Mouse (Mus musculus) forebrain, embryonic 11.5 days (tissue): ENCODE measurements at regions not wholly inside any gene's neighbourhood (a gene's known extent, or its start where the extent isn't known, plus 50 kb on each side); places are given as distances from the start of the nearest gene placed in this dataset.
A peak's percentile ranks its signal among the peaks of the same experiment; 100 is the strongest.

Experiments
- ATAC-seq: fragments of 200-750 bp; cut with Nextera tagmentation; replicated peaks from 2 replicates; pipeline ENCODE4 v1.8.0; 2017; ENCODE audit warnings: moderate TSS enrichment; ENCODE audit not compliant: low FRiP score
- DNase-seq: peaks from one replicate; pipeline ENCODE4 v3.0.0-alpha.2; 2017; ENCODE audit warnings: low spot score
- H3K27ac ChIP-seq: fragments of 300-500 bp; sonication (generic); 2 replicates; pipeline ENCODE4 v1.5.1; 2014; ENCODE audit warnings: low read depth, low read length
- H3K27me3 ChIP-seq: fragments of 300-500 bp; sonication (generic); 2 replicates; pipeline ENCODE4 v1.6.1; 2014; ENCODE audit warnings: mild to moderate bottlenecking, low read length, mixed read lengths; ENCODE audit not compliant: control insufficient read depth, insufficient read depth
- H3K36me3 ChIP-seq: fragments of 300-500 bp; sonication (generic); 2 replicates; pipeline ENCODE4 v1.6.1; 2014; ENCODE audit warnings: mild to moderate bottlenecking, low read length, moderate library complexity, mixed read lengths; ENCODE audit not compliant: control insufficient read depth, insufficient read depth
- H3K4me1 ChIP-seq: fragments of 300-500 bp; sonication (generic); replicated peaks from 2 replicates; pipeline ENCODE4 v1.6.1; 2014; ENCODE audit warnings: low read length, mixed read lengths; ENCODE audit not compliant: control insufficient read depth, insufficient read depth
- H3K4me2 ChIP-seq: fragments of 300-500 bp; sonication (generic); 2 replicates; pipeline ENCODE4 v1.6.1; 2014; ENCODE audit warnings: low read depth, mild to moderate bottlenecking, low read length, moderate library complexity, mixed read lengths; ENCODE audit not compliant: severe bottlenecking
- H3K4me3 ChIP-seq: fragments of 300-500 bp; sonication (generic); 2 replicates; pipeline ENCODE4 v1.5.1; 2014; ENCODE audit warnings: low read depth, low read length
- H3K9ac ChIP-seq: fragments of 300-500 bp; sonication (generic); 2 replicates; pipeline ENCODE4 v1.6.1; 2014; ENCODE audit warnings: low read length
- H3K9me3 ChIP-seq: fragments of 300-500 bp; sonication (generic); 2 replicates; pipeline ENCODE4 v1.6.1; 2016; ENCODE audit warnings: low read length, mixed read lengths; ENCODE audit not compliant: control insufficient read depth
- WGBS: fragments of 180-500 bp; shearing (Covaris S2); extraction: QIAGEN DNeasy Blood & Tissue Kit; methylation state at CpG from one replicate; pipeline ENCODE4 v1.1.7; 2014; 5-methylcytosine and 5-hydroxymethylcytosine counted together

- H3K9me3 ChIP-seq = no peaks in the 10 kb centered on the region
- no peak overlapping the region for H3K4me3 ChIP-seq
- H3K27me3 ChIP-seq = no peaks in the 10 kb centered on the region
- WGBS = 90% methylated on average over 7 of the region's 7 CpGs
- no peak for ATAC-seq
- no peak for DNase-seq
- H3K4me2 ChIP-seq = no peak overlapping the region
- H3K9ac ChIP-seq = no peak overlapping the region
- no peaks in the 10 kb centered on the region for H3K36me3 ChIP-seq
- H3K27ac ChIP-seq = no peak overlapping the region
- H3K4me1 ChIP-seq = no peaks in the 10 kb centered on the region
Measured at GRCm38 (mm10) chr15:37124299-37124698, 116.7 kb upstream of the Zfp706 start.

DNA sequence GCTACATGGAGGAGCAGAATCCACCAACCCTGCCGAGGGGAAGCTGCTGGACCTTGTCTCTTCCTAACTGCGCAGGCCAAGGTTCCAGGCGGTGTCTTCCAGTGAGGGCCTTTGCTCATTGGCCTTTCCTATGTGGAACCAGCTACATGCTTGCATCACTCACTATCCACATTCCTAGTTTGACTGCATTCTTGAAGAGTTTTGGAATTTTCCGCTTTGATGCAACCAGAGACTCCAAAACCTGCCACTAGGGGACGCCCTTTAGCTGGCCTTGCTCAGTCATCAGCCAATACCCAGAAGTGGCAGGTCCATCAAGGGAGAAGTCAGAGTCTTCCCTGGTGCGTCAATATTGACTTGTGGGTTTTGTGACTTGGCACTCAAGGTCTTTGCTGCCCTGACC, 112.8 kb upstream of the Zfp706 start:
- no peak for ATAC-seq
- 16% methylated on average over 6 of the region's 6 CpGs for WGBS
- no peaks in the 10 kb centered on the region for H3K4me1 ChIP-seq
- H3K36me3 ChIP-seq = no peaks in the 10 kb centered on the region
- H3K27ac ChIP-seq = no peak overlapping the region
- no peak overlapping the region for H3K9ac ChIP-seq
- H3K4me2 ChIP-seq = no peak overlapping the region
- H3K4me3 ChIP-seq = no peak overlapping the region
- peak; percentile 84 for DNase-seq
- H3K9me3 ChIP-seq = no peaks in the 10 kb centered on the region
- H3K27me3 ChIP-seq = no peaks in the 10 kb centered on the region

DNA sequence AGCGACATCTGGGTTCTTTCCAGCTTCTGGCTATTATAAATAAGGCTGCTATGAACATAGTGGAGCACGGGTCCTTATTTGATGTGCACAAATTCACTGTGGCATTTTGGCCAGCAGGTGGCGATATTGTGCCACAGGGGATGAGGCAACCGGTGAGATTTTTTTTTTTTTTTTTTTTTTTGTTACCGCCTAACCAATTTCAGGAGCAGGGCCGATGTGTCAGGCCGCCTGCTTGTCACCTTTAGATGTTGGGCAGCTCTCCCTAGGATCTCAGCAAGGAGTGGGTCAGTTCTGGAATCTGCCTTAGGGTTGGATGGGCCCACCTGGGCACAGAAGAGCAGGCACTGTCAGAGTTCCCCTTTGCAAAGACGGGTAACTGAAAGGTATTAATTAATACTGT, 106.5 kb upstream of the Zfp706 start:
- no peak overlapping the region for H3K9ac ChIP-seq
- DNase-seq = peak; percentile 88
- no peak for ATAC-seq
- WGBS = 16% methylated on average over 8 of the region's 8 CpGs
- H3K4me3 ChIP-seq = no peak overlapping the region
- H3K27me3 ChIP-seq = no peaks in the 10 kb centered on the region
- no peaks in the 10 kb centered on the region for H3K9me3 ChIP-seq
- H3K4me1 ChIP-seq = no peaks in the 10 kb centered on the region
- H3K27ac ChIP-seq = no peak overlapping the region
- H3K4me2 ChIP-seq = no peak overlapping the region
- H3K36me3 ChIP-seq = no peaks in the 10 kb centered on the region; the same call in 1 of the 2 replicates

DNA sequence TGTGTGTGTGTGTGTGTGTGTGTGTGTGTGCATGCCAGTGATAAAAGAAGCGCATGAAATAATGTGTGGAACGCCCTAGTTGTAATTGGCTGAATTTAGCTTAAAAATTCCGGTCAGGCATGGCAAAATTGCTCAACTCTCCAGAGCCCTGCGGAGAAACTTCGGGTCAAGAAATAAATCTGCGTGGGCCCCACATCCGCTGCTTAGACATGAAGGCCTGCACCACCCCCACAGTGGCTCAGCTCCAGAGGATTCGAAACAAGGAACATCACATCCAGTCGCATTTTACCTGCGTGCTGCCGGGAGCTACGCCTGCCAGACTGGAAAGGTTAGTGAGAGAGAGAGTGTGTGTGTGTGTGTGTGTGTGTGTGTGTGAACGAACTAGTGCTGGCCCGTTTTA, 102.9 kb upstream of the Zfp706 start:
- Histone ChIP-seq H3K27me3 (no peaks in the 10 kb centered on the region), H3K4me2 (no peak overlapping the region), H3K9ac (no peak overlapping the region), H3K4me1 (no peaks in the 10 kb centered on the region), H3K4me3 (no peak overlapping the region), H3K9me3 (no peaks in the 10 kb centered on the region), H3K36me3 (no peaks in the 10 kb centered on the region; the same call in 1 of the 2 replicates), H3K27ac (no peak overlapping the region)
- DNase-seq (no peak), ATAC-seq (no peak)
- 92% methylated on average over 14 of the region's 14 CpGs for WGBS

DNA sequence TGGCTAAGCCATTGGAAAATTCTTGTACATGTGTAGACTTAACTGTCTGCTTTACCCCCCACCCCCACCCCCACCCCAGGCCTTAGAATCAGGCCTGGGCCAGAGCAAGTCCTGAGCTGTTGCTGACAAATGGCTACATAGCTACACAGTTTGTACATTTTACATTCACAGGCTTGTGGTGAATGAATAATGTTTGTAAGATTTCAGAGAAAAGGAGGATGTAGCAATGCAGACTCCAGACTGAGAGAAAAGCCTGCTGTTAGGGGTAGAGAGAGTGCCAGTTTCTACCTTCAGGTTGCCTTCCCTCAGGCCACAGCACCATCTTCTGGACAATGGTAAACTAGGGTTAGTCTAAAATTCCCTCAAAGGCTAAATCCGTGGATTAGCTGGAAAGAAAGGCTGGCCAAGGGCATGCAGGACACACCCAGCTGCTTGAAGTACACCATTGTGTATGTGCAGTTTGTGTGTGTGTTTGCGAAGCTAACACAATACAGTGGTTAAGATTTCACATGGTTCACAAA, 94.5 kb upstream of the Zfp706 start:
- Histone ChIP-seq H3K4me1 (no peaks in the 10 kb centered on the region), H3K9ac (no peak overlapping the region), H3K27me3 (no peaks in the 10 kb centered on the region), H3K4me2 (no peak overlapping the region), H3K4me3 (no peak overlapping the region), H3K27ac (no peak overlapping the region), H3K9me3 (no peaks in the 10 kb centered on the region), H3K36me3 (no peaks in the 10 kb centered on the region)
- WGBS = 39% methylated on average over 2 of the region's 2 CpGs
- no peak for DNase-seq
- no peak for ATAC-seq

DNA sequence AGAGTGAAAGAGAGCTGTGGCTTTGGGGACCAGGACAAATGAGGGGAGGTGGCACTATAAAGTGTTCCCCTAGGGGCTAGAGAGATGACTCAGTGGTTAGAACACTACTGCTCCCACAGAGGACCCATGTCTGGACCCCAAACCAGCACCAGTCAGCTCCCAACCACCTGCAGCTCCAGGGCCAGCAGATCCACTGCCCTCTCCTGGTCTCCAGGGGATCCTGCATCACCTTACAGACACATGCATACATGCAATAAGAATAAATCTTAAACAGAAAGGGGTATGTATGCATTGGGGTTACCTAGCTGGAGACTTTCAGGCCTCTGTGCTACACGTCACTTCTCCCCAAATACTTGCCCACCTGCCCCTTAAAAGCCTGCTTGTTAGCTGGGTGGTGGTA, 93.8 kb upstream of the Zfp706 start:
- no peak overlapping the region for H3K4me2 ChIP-seq
- no peaks in the 10 kb centered on the region for H3K27me3 ChIP-seq
- ATAC-seq (no peak), DNase-seq (no peak)
- H3K9ac ChIP-seq = no peak overlapping the region
- no peak overlapping the region for H3K4me3 ChIP-seq
- H3K36me3 ChIP-seq = no peaks in the 10 kb centered on the region
- no peaks in the 10 kb centered on the region for H3K9me3 ChIP-seq
- H3K4me1 ChIP-seq = no peaks in the 10 kb centered on the region
- WGBS = 81% methylated on average over 1 of the region's 1 CpGs
- no peak overlapping the region for H3K27ac ChIP-seq

DNA sequence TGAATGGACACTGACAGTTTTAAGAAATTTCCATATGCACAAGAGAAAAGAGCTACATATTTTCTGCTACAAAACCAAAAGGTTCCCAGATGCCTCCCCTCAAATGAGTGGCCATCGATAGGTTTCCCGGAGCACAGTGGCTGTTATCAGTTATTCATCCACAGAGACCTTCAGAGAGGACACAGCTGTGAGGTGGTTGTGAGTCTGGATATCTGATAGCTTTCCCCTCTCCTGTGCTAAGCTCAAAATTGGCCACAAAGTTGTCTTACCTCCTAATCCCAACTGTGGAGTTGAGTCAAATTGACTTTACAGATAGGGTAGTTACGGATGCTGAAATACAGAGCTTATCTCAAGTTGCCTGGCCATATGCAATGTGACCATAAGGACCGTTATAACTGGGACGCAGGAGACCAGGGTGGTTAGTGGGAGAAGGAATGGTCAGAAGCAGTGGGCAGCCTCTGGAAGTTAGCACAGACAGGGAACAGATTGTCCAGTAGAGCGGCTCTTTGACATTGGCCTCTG, 93.3 kb upstream of the Zfp706 start:
- H3K27ac ChIP-seq = no peak overlapping the region
- 88% methylated on average over 6 of the region's 6 CpGs for WGBS
- H3K9me3 ChIP-seq = no peaks in the 10 kb centered on the region
- H3K4me2 ChIP-seq = no peak overlapping the region
- H3K27me3 ChIP-seq = no peaks in the 10 kb centered on the region
- ATAC-seq (no peak), DNase-seq (no peak)
- H3K4me3 ChIP-seq = no peak overlapping the region
- no peaks in the 10 kb centered on the region for H3K4me1 ChIP-seq
- H3K36me3 ChIP-seq = no peaks in the 10 kb centered on the region
- H3K9ac ChIP-seq = no peak overlapping the region

- ATAC-seq (0 out of 2 replicates have a peak, but pooled peaks have one; percentile 42), DNase-seq (peak; percentile 74)
- H3K4me2 ChIP-seq = peak overlapping the region; percentile 27; the same call in 1 of the 2 replicates
- 50% methylated on average over 17 of the region's 17 CpGs for WGBS
- H3K4me1 ChIP-seq = no peaks in the 10 kb centered on the region
- no peak overlapping the region for H3K9ac ChIP-seq
- H3K36me3 ChIP-seq = no peaks in the 10 kb centered on the region
- peak overlapping the region; percentile 11; the same call in 1 of the 2 replicates for H3K4me3 ChIP-seq
- no peaks in the 10 kb centered on the region for H3K27me3 ChIP-seq
- H3K27ac ChIP-seq = no peak overlapping the region
- H3K9me3 ChIP-seq = no peaks in the 10 kb centered on the region
Measured at GRCm38 (mm10) chr15:37099927-37100766, 92.6 kb upstream of the Zfp706 start.
